Mouse (Mus musculus) CD4-positive naive resting alpha-beta T cell, adult 57 days (primary cell): ENCODE results near the gene Gm38394. TPM values are rescaled to one million over a fixed set of nuclear protein-coding genes. Genes with fewer than 3 reads are reported as not detected.

Experiments used
- total RNA-seq: library from RNA; stranded (reverse); gene quantifications from one replicate; pipeline ENCODE4 v1.2.4, GENCODE M21; 2023

Gm38394 gene
- total RNA-seq = 49.7 TPM

DNA sequence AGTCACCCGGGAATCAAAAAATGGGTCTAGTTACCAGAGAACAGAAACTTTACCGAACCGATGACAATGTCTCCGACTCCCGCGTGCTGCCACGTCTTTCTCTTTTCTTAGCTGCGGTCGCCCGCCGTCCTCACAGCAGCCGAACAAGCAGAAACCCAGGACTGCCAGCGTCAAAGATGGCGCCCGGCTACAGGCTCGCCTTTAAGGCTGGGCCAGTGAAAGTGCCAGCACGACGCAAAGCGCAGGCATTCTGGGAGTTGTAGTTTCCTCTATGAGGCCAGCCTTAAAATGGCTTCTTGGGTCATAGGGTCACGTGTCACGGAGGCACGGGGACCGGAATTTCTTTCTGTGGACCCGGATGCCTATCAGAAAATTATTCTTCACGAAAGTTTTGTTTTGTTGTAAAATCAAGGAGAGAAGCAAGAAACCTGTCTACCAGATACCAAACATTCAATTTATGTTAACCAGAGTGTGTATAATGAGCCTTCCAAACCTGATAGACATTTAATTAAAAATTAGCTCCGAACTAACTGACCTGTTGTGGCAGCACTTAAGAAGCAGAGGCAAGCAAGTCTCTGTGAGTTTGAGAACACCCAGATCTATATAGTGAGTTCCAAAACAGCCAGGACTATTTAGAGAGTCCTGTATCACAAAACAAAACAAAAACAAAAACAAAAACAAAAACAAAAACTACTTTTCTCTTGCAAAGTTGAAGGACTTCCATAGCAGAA is at the start of gene Gm38394:
Gm38394 (minus strand) TSS at position 116 of the 731 bp plus-strand sequence.

DNA sequence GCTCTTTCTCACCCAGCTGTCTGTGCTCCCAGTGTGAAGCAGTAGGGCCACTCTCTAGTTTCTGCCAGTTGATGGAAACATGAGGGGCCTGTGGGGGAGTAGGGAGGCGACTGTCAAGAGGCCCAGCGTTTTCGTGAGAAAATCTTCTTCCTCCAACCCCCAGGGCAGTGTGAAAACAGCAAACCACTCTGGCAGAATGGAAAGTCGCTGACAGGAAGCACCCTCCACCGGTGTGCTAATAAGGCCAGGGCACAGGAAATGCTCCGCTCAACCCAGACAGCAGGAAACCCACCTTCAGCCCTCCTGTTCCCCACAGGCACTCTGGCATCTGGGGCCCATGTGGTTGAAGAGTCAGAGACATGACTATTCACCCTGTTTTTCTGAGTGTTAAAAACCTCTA is 28.8 kb upstream of the Gm38394 start, which contains the start of gene Lax1:
Lax1 (minus strand) TSS at position 212 of the 400 bp plus-strand sequence.

DNA sequence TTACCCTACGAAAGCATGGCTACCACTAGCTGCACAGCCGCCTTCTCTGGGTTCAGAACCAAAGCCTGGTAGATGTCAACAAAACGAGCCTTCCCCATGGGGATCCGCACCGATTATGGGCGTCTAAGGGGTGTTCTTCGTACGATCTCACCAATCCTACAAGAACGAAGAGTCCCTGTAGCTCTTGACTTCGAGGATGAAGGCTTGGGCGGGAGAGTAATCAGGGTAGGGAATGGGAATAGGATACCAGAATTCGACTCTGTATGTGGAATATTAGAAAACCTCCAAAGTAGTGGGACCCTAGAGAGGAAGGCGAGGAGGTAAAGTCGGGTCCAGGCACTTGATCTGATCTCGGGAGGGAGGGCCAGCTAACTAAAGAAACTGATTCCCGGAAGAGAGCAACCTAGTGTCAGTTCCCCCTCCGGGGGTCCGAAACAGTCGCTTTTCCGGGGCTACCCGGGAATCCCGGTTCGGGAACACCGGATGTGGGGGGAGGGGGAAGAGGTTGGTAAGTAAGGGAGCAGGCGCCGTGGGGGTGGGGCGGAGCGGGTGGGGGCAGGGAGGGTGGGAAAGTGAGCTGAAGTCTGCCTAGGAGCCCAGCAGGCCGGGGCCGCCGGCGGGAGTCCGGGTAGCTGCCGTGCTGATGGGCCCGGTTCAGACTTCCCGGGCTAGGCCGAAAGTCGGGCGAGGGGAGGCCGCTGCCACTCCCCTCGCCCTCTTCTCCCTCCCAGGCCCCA is 484 bp downstream of the Gm38394 start, which contains the start of gene Zbed6:
Zbed6 (minus strand) TSS at position 420 of the 737 bp plus-strand sequence.

DNA sequence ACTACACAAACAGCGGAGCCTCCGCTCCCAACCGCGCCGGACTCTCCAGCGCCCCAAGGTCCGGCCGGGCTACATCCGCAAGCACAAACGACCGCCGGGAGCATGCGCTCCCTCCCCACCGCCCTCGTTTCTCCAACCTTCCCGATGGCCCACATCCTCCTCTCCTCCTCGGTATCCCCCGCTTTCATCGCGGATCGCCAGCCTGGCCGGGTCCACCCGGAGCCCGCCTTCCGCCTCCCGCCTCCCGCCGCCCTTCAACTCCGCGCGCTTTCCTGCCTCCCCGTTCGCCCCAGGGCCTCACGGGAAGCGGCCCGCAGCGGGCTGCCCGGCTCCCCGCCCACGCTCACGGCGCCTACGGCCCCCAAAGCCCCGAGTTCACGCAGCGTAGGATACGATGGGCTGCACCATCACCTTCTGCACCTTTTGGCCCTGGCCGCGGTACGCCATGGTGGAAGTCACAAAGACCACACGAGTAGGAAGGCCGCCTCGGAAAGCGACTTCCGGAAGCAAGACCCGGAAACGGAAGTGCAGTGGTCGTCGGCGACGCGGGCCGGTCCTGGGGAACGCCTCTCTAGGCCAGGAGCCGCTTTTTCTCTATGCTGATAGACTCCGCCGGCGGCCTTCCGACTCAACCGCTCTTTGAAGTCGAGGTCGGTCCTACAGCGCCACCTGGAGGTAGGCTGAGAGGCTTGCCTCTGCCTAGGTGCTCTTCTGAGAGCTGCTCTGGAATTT is 51.2 kb downstream of the Gm38394 start, which contains the start of gene Snrpe:
Snrpe (minus strand) TSS at position 521 of the 732 bp plus-strand sequence.

Other genes starting within 250 kb of the Gm38394 start
- gene Sox13, start 236.9 kb downstream of the Gm38394 start, total RNA-seq = 1.0 TPM
- gene Snrpe, start 51.0 kb downstream of the Gm38394 start, total RNA-seq = 161 TPM
- 20.1 TPM for gene Zbed6, start 433 bp downstream of the Gm38394 start, total RNA-seq
- 53.3 TPM for gene Lax1, start 28.8 kb upstream of the Gm38394 start, total RNA-seq
- gene Atp2b4, start 139.7 kb upstream of the Gm38394 start, total RNA-seq = 3.7 TPM
- gene Optc, start 246.7 kb upstream of the Gm38394 start, total RNA-seq = not detected